8 mouse cellular contexts compared by ENCODE assay signal in the genomic region with DNA sequence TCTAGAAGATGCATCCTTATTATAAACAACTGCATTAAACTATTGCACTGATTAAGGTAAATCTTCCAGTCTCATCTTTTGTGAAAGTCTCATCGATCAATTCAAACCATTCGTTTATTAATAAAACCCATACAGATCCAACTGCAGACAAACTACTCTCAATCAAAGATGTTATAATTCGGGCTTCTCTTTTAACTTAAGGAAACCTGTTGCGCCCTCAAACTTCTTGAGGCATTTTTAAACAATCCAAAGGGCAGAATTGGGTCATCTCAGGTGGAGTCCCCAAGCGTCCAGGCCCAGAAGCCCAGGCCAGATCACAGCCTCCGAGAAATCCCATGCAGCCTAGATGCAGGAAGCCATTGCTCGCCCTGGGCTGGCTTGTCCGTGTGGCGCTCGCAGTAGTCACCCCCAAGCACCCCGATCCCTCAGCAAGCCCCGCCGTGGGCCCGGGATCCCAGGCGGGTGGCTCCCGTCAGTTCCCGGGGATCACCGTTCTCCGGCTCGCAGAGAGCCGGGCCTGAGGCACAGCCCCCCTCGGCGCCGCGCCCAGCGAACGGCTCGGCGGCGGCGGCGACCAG. TPM values are rescaled to one million over a fixed set of nuclear protein-coding genes. Genes with fewer than 3 reads are reported as not detected.
A peak's percentile ranks its signal among the peaks of the same experiment; 100 is the strongest.
DNase-seq lines count a peak whose midpoint lies in the region; ATAC-seq and TF ChIP-seq lines count a peak whose summit lies in the region.

No protein-coding gene starts in this region.

- H3K36me3 ChIP-seq in spleen, adult 2 months (ENCODE audit: control insufficient read depth, insufficient read depth, low read length) = no peaks in the 10 kb centered on the region
- H3K36me3 ChIP-seq in embryonic facial prominence, embryonic 10.5 days (replicated peaks) = no peaks in the 10 kb centered on the region
- no peaks in the 10 kb centered on the region for H3K36me3 ChIP-seq in hindbrain, embryonic 10.5 days
- H3K36me3 ChIP-seq in liver, embryonic 12.5 days = no peaks in the 10 kb centered on the region

- 8% methylated on average over 32 of the region's 32 CpGs for WGBS in spleen, adult 2 months
- WGBS in embryonic facial prominence, embryonic 10.5 days = 8% methylated on average over 32 of the region's 32 CpGs
- 7% methylated on average over 32 of the region's 32 CpGs for WGBS in hindbrain, embryonic 10.5 days
- 5% methylated on average over 31 of the region's 32 CpGs for WGBS in liver, embryonic 12.5 days (ENCODE audit: insufficient replicate concordance)

- H3K9me3 ChIP-seq in embryonic facial prominence, embryonic 10.5 days = 0 out of 2 replicates have a peak, but pooled peaks cover 3% of the 10 kb centered on the region
- no peaks in the 10 kb centered on the region for H3K9me3 ChIP-seq in hindbrain, embryonic 10.5 days
- no peaks in the 10 kb centered on the region for H3K9me3 ChIP-seq in liver, embryonic 12.5 days (replicated peaks)

- TF ChIP-seq CTCF in spleen, adult 2 months (IDR thresholded peaks at IDR 0.05; ENCODE audit: extremely low read depth, insufficient read depth, insufficient read length, insufficient replicate concordance) = no peak

- peak overlapping the region; percentile 91 for H3K4me3 ChIP-seq in spleen, adult 2 months (ENCODE audit: extremely low read depth, insufficient read depth, insufficient read length)
- peak overlapping the region; percentile 87 for H3K4me3 ChIP-seq in embryonic facial prominence, embryonic 10.5 days
- peak overlapping the region; percentile 82 for H3K4me3 ChIP-seq in hindbrain, embryonic 10.5 days
- H3K4me3 ChIP-seq in liver, embryonic 12.5 days = peak overlapping the region; percentile 84

- peak overlapping the region; percentile 93 for H3K4me2 ChIP-seq in liver, embryonic 12.5 days

- H3K9ac ChIP-seq in liver, embryonic 12.5 days = peak overlapping the region; percentile 86

- 0 out of 2 replicates have a peak, but pooled peaks cover 3% of the 10 kb centered on the region for H3K27me3 ChIP-seq in spleen, adult 2 months (ENCODE audit: control insufficient read depth, insufficient read depth, low read length)
- no peaks in the 10 kb centered on the region for H3K27me3 ChIP-seq in embryonic facial prominence, embryonic 10.5 days (replicated peaks; ENCODE audit: low read depth, poor library complexity, severe bottlenecking)
- no peaks in the 10 kb centered on the region for H3K27me3 ChIP-seq in hindbrain, embryonic 10.5 days (ENCODE audit: insufficient read depth, poor library complexity, severe bottlenecking)
- H3K27me3 ChIP-seq in liver, embryonic 12.5 days (replicated peaks) = no peaks in the 10 kb centered on the region

- ATAC-seq in liver, embryonic 12.5 days = peak; percentile 57

- no peak for DNase-seq in spleen, adult 2 months (ENCODE audit: low read depth in 1 of 2, low spot score in 2 of 2)
- no peak for DNase-seq in spleen, adult 18-20 months
- DNase-seq in ZHBTc4 (ENCODE audit: low read depth, low spot score) = peak; percentile 57
- DNase-seq in embryonic facial prominence, embryonic 10.5 days (ENCODE audit: low spot score) = peak; percentile 74
- DNase-seq in hindbrain, embryonic 10.5 days (ENCODE audit: low spot score) = peak; percentile 76
- peak; percentile 46 for DNase-seq in naive thymus-derived CD4-positive, alpha-beta T cell, adult 2 months (ENCODE audit: low read depth)
- no peak for DNase-seq in left cerebral cortex, adult 11 months (ENCODE audit: low spot score)

- TF ChIP-seq POLR2A in spleen, adult 2 months (IDR thresholded peaks at IDR 0.05; ENCODE audit: low read depth, low read length) = no peak

- H3K27ac ChIP-seq in spleen, adult 2 months (ENCODE audit: insufficient read depth, low read length) = peak overlapping the region; percentile 99
- H3K27ac ChIP-seq in embryonic facial prominence, embryonic 10.5 days (replicated peaks) = peak overlapping the region; percentile 100
- H3K27ac ChIP-seq in hindbrain, embryonic 10.5 days = peak overlapping the region; percentile 99
- H3K27ac ChIP-seq in liver, embryonic 12.5 days = peak overlapping the region; percentile 91

- peaks cover 6% of the 10 kb centered on the region for H3K4me1 ChIP-seq in spleen, adult 2 months (ENCODE audit: control insufficient read depth, insufficient read depth, insufficient read length)
- peaks cover 51% of the 10 kb centered on the region for H3K4me1 ChIP-seq in embryonic facial prominence, embryonic 10.5 days
- H3K4me1 ChIP-seq in hindbrain, embryonic 10.5 days (replicated peaks) = peaks cover 37% of the 10 kb centered on the region
- H3K4me1 ChIP-seq in liver, embryonic 12.5 days = peaks cover 52% of the 10 kb centered on the region

RNA-seq across cellular contexts. Expression of gene Snx9, which starts 0.5 kb away (rescaled TPM):
- polyA plus RNA-seq in spleen, adult 2 months (2012; rRNA removed) = 22.1 and 26.6 TPM in 2 replicates
- 16.3 and 19.5 TPM in 2 replicates for polyA plus RNA-seq in embryonic facial prominence, embryonic 10.5 days (2016; fragmentation: Nextera tagmentation; extraction: Ambion mirVana)
- 12.7 and 14.5 TPM in 2 replicates for polyA plus RNA-seq in hindbrain, embryonic 10.5 days (2016; fragmentation: Nextera tagmentation; extraction: Ambion mirVana)
- polyA plus RNA-seq in liver, embryonic 12.5 days (2016; fragmentation: Nextera tagmentation; extraction: Ambion mirVana) = 22.7 and 23.5 TPM in 2 replicates

Comparison
In these comparisons a context has a peak if more than half of its experiments do, and no peak if none do; other contexts are left out.
1. DNase-seq: peak in ZHBTc4 (single experiment), embryonic facial prominence, embryonic 10.5 days (single experiment), hindbrain, embryonic 10.5 days (single experiment) and naive thymus-derived CD4-positive, alpha-beta T cell, adult 2 months (single experiment); none in spleen, adult 2 months (0 of 2), spleen, adult 18-20 months (0 of 2) and left cerebral cortex, adult 11 months (single experiment).
2. Peak in every context shown above with its lines, with median percentiles within 50 percentile points of each other: H3K27ac ChIP-seq and H3K4me3 ChIP-seq.